Mouse (Mus musculus) B cell, adult 2 months (primary cell): ENCODE data around the gene Serpina3f.

Experiments used
- DNase-seq, 2 experiments: peaks; one replicate each; pipeline ENCODE4 v3.0.0; 2022

Gene Serpina3f

DNA sequence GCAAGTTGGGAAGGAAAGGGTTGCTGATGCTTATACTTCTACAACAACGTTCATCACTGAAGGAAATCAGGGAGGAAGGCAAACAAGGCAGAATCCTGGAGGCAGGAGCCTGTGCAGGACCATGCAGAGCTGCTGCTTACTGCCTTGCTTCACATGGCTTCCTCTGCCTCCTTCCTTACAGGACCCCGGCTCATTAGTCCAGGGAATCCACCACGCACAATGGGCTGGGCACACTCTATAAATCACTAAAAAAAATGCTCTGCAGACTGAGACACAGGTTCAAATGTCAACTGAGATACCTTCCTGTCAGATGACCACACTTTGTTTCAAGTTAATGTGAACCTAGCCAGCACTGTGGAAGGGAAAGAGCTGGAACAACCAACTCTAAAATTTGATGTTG, 46.7 kb downstream of the Serpina3f start:
- no peak for DNase-seq

DNA sequence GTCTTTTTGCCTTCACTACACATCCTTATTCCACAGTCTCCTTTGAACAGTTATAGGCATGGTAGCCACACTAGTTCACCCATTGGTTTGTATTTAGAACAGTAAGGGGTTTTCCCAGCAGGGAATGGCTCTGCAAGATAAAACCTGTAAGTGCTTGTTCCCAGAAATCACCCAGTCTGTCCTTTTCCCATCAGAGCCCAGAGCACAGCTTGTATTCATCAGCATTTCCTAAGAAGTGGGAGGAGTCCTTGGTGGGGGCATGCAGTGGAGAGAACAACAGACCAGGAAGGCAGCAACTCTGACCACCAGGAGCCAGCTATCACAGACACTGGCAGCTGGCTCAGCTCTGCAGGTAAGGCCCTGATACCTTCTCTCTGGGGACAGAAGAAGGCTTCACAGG, 48.5 kb downstream of the Serpina3f start, which contains the start of gene Serpina3i:
Gene Serpina3i (plus strand): TSS at position 260 of the 400 bp plus-strand sequence.
- DNase-seq = no peak

DNA sequence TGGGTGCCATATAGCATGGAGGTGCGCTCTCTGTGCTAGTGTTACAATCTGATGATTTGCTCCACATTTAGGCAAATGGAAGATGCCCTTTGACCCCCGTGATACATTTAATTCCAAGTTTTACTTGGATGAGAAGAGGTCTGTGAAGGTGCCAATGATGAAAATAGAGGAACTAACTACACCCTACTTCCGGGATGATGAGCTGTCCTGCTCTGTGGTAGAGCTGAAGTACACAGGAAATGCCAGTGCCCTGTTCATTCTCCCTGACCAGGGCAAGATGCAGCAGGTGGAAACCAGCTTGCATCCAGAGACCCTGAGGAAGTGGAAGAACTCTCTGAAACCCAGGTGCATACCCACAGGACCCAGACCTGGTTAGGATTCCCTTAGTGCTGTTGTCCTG, 52.0 kb downstream of the Serpina3f start:
- DNase-seq = peak; percentile 31 to 34
